15 mouse cellular contexts compared by ENCODE assay signal in genomic region chr1:134771999-134772398, GRCm38 (mm10).
DNase-seq lines count a peak whose midpoint lies in the region; ATAC-seq and TF ChIP-seq lines count a peak whose summit lies in the region.
"Had no signal": no experiment of that assay in that cellular context is flagged by ENCODE, and none has a peak within 500 bp of the region (broad histone marks: within the 10 kb centered on the region; RNA-seq: fewer than 3 reads in every experiment).

No protein-coding gene starts in this region.

- H3K9me3 ChIP-seq in heart, embryonic 10.5 days = no peaks in the 10 kb centered on the region
- no peaks in the 10 kb centered on the region for H3K9me3 ChIP-seq in kidney, postnatal 0 days (replicated peaks; ENCODE audit: low read length)
- no peaks in the 10 kb centered on the region for H3K9me3 ChIP-seq in forebrain, embryonic 10.5 days
- H3K9me3 ChIP-seq: embryonic facial prominence, embryonic 12.5 days; hindbrain, embryonic 15.5 days; megakaryocyte, embryonic 14.5 days had no signal

- H3K4me2 ChIP-seq in kidney, postnatal 0 days (ENCODE audit: low read length) = no peak overlapping the region
- H3K4me2 ChIP-seq: embryonic facial prominence, embryonic 12.5 days; hindbrain, embryonic 15.5 days; liver, embryonic 11.5 days had no signal

- no peaks in the 10 kb centered on the region for H3K27me3 ChIP-seq in heart, embryonic 10.5 days (ENCODE audit: insufficient read depth, poor library complexity, severe bottlenecking)
- no peaks in the 10 kb centered on the region for H3K27me3 ChIP-seq in kidney, postnatal 0 days (ENCODE audit: insufficient read depth, low read length)
- H3K27me3 ChIP-seq in forebrain, embryonic 10.5 days (ENCODE audit: poor library complexity, severe bottlenecking) = no peaks in the 10 kb centered on the region
- H3K27me3 ChIP-seq: embryonic facial prominence, embryonic 12.5 days; hindbrain, embryonic 15.5 days; megakaryocyte, embryonic 14.5 days had no signal

- H3K9ac ChIP-seq in kidney, postnatal 0 days (ENCODE audit: low read depth, low read length) = no peak overlapping the region
- H3K9ac ChIP-seq: embryonic facial prominence, embryonic 12.5 days; hindbrain, embryonic 15.5 days had no signal

- H3K4me1 ChIP-seq in heart, embryonic 10.5 days = peaks cover 35% of the 10 kb centered on the region
- peaks cover 14% of the 10 kb centered on the region for H3K4me1 ChIP-seq in kidney, postnatal 0 days (replicated peaks; ENCODE audit: insufficient read depth, low read length)
- H3K4me1 ChIP-seq in bone marrow macrophage, adult 2 months (ENCODE audit: control insufficient read depth, insufficient read depth, low read length) = peaks cover 49% of the 10 kb centered on the region
- peaks cover 32% of the 10 kb centered on the region for H3K4me1 ChIP-seq in forebrain, embryonic 10.5 days
- H3K4me1 ChIP-seq: hindbrain, embryonic 15.5 days had no signal

- no peak for TF ChIP-seq POLR2A in bone marrow macrophage, adult 2 months (IDR thresholded peaks at IDR 0.05; ENCODE audit: borderline replicate concordance, low read depth, low read length)

- no peak for TF ChIP-seq CTCF in kidney, postnatal 0 days (IDR thresholded peaks at IDR 0.05; ENCODE audit: low read depth)
- TF ChIP-seq CTCF in bone marrow macrophage, adult 2 months (IDR thresholded peaks at IDR 0.05; ENCODE audit: low read depth, low read length) = no peak

- H3K27ac ChIP-seq in heart, embryonic 10.5 days = no peak overlapping the region
- H3K27ac ChIP-seq in kidney, postnatal 0 days = peak overlapping the region; percentile 38; the same call in 1 of the 2 replicates
- H3K27ac ChIP-seq in bone marrow macrophage, adult 2 months (ENCODE audit: insufficient read depth, low read depth, low read length) = peak overlapping the region; percentile 69
- no peak overlapping the region for H3K27ac ChIP-seq in forebrain, embryonic 10.5 days
- H3K27ac ChIP-seq: hindbrain, embryonic 15.5 days had no signal

- no peak for ATAC-seq in kidney, postnatal 0 days (replicated peaks; ENCODE audit: low FRiP score, low read depth)
- peak; percentile 65 for ATAC-seq in granulocyte monocyte progenitor cell, adult 5-6 weeks (replicated peaks; ENCODE audit: poor library complexity, severe bottlenecking)
- ATAC-seq: forebrain, embryonic 14.5 days had no signal

- WGBS in heart, embryonic 10.5 days = 86% methylated on average over 7 of the region's 7 CpGs
- 81% methylated on average over 7 of the region's 7 CpGs for WGBS in kidney, postnatal 0 days
- 91% methylated on average over 7 of the region's 7 CpGs for WGBS in forebrain, embryonic 10.5 days

- H3K36me3 ChIP-seq in heart, embryonic 10.5 days = peaks cover 76% of the 10 kb centered on the region
- H3K36me3 ChIP-seq in kidney, postnatal 0 days (ENCODE audit: insufficient read depth, low read length) = no peaks in the 10 kb centered on the region
- H3K36me3 ChIP-seq in forebrain, embryonic 10.5 days (replicated peaks) = no peaks in the 10 kb centered on the region; the same call in 1 of the 2 replicates

- peak; percentile 68 for DNase-seq in heart, embryonic 10.5 days (ENCODE audit: low spot score)
- no peak for DNase-seq in heart, adult 11 months
- DNase-seq in kidney, postnatal 0 days (ENCODE audit: low spot score) = no peak
- DNase-seq in kidney, adult 8-10 months = no peak
- DNase-seq in forebrain, embryonic 10.5 days (ENCODE audit: extremely low spot score, low spot score) = no peak
- no peak for DNase-seq in ovary, postnatal 14 days (ENCODE audit: low spot score)
- DNase-seq: B cell, adult 2 months; cerebellum, adult 9-11 months had no signal

- no peak overlapping the region for H3K4me3 ChIP-seq in heart, embryonic 10.5 days
- H3K4me3 ChIP-seq in kidney, postnatal 0 days (replicated peaks; ENCODE audit: low read depth, low read length) = no peak overlapping the region
- H3K4me3 ChIP-seq in bone marrow macrophage, adult 2 months (ENCODE audit: insufficient read depth, low read length) = no peak overlapping the region
- H3K4me3 ChIP-seq in forebrain, embryonic 10.5 days = no peak overlapping the region
- H3K4me3 ChIP-seq: embryonic facial prominence, embryonic 12.5 days; hindbrain, embryonic 15.5 days had no signal

Comparison
In these comparisons a context has a peak if more than half of its experiments do, and no peak if none do; other contexts are left out.
1. H3K27ac ChIP-seq: peak in kidney, postnatal 0 days (single experiment) and bone marrow macrophage, adult 2 months (single experiment); none in heart, embryonic 10.5 days (single experiment) and forebrain, embryonic 10.5 days (single experiment).